Mouse (Mus musculus): ENCODE data around the gene T. TPM values are rescaled to one million over a fixed set of nuclear protein-coding genes. Genes with fewer than 3 reads are reported as not detected.

The T gene
- not detected in 2 replicates for polyA plus RNA-seq (2015; fragmentation: Nextera tagmentation; extraction: Ambion mirVana)

DNA sequence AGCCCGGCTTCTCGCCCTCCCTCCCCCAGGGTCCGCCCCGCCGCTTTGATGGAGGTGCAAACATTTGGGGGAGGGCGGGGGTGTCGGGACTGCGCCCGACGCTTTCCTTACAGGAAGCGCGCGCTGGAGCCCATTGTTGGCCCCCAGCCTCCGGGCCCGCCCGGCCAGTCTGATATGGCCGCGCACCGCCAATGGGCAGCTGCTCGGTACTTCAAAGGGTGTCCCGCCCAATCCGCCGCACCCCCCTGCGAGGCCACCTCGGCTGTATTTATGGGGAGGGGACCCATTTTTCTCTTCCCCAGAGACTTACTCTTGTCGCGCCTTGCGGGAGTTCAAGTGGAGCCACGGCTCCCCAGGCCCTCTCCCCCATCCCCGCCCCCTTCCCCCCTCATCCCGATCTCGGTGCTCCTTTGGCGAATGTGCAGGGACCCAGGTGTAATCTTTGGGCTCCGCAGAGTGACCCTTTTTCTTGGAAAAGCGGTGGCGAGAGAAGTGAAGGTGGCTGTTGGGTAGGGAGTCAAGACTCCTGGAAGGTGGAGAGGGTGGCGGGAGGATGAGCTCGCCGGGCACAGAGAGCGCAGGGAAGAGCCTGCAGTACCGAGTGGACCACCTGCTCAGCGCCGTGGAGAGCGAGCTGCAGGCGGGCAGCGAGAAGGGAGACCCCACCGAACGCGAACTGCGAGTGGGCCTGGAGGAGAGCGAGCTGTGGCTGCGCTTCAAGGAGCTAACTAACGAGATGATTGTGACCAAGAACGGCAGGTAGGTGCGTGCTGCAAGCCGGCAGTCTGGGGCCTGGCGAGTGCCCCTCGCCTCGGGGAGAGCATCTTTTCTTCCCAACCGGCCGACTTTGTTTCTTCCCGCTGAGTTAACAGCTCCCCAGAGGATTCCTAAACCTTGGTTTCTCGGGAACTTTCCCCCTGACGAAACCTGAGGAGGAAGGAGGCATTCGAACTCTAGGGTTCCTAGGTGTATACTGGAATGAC is at the start of gene T:
Gene T, plus strand, starts transcription at position 446 of the 983 bp plus-strand sequence.
- no peak for TF ChIP-seq CTCF (IDR thresholded peaks at IDR 0.05)
- H3K36me3 ChIP-seq (ENCODE audit: insufficient read depth, low read length), result no peaks in the 10 kb centered on the region
- H3K4me2 ChIP-seq (replicated peaks; ENCODE audit: low read depth, low read length), result 0 out of 2 replicates have a peak within 1 kb of the TSS, but pooled peaks have one; percentile 11
- no peak within 1 kb of the TSS for H3K9ac ChIP-seq (replicated peaks; ENCODE audit: low read depth)
- ATAC-seq (no peak), DNase-seq (ENCODE audit: low spot score) (no peak)
- peaks cover 60% of the 10 kb centered on the region for H3K27me3 ChIP-seq (replicated peaks; ENCODE audit: insufficient read depth, low read length)
- H3K9me3 ChIP-seq (ENCODE audit: low read length), result no peaks in the 10 kb centered on the region
- WGBS, result 1% methylated on average over 62 of the region's 65 CpGs
- no peak within 1 kb of the TSS for H3K27ac ChIP-seq (ENCODE audit: low read length)
- peak within 1 kb of the TSS; percentile 5; the same call in 1 of the 2 replicates for H3K4me3 ChIP-seq (ENCODE audit: low read depth, low read length)
- H3K4me1 ChIP-seq (ENCODE audit: insufficient read depth, low read depth, low read length), result no peaks in the 10 kb centered on the region

GRCm38 (mm10) chr17:8385441-8385840 is 48.8 kb upstream of the T start:
- H3K4me2 ChIP-seq (replicated peaks; ENCODE audit: low read depth, low read length), result no peak overlapping the region
- no peak overlapping the region for H3K4me3 ChIP-seq (ENCODE audit: low read depth, low read length)
- ATAC-seq (no peak), DNase-seq (ENCODE audit: low spot score) (no peak)
- TF ChIP-seq EP300 (IDR thresholded peaks at IDR 0.05) (no peak), CTCF (IDR thresholded peaks at IDR 0.05) (no peak)
- no peaks in the 10 kb centered on the region for H3K36me3 ChIP-seq (ENCODE audit: insufficient read depth, low read length)
- H3K9ac ChIP-seq (replicated peaks; ENCODE audit: low read depth), result no peak overlapping the region
- H3K27me3 ChIP-seq (replicated peaks; ENCODE audit: insufficient read depth, low read length), result peaks cover 8% of the 10 kb centered on the region
- no peak overlapping the region for H3K27ac ChIP-seq (ENCODE audit: low read length)
- 87% methylated on average over 2 of the region's 2 CpGs for WGBS
- no peaks in the 10 kb centered on the region for H3K9me3 ChIP-seq (ENCODE audit: low read length)
- H3K4me1 ChIP-seq (ENCODE audit: insufficient read depth, low read depth, low read length), result no peaks in the 10 kb centered on the region

DNA sequence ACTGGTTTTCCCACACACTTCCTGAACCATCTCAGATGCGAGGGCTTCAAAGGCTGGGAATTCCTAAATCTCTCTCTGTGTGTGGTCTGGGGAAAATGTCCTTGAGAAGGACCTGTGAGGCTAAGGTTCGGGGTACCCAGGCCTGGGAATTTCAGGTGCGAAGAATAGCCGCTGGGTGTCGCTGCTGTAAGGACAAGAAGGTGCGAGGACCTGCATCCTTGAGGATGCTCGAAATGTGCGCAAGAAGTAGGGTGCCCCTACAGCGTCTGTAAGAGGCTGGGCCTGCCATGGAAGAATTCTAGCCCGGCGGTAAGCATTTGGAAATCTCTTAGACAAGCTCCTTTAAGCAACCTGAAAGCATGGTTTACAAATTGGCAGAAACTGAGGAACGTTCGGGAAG is 45.8 kb upstream of the T start:
- WGBS, result 2% methylated on average over 13 of the region's 13 CpGs
- no peak for ATAC-seq
- no peak for DNase-seq (ENCODE audit: low spot score)
- Histone ChIP-seq H3K4me2 (replicated peaks; ENCODE audit: low read depth, low read length) (no peak overlapping the region), H3K27me3 (replicated peaks; ENCODE audit: insufficient read depth, low read length) (peaks cover 8% of the 10 kb centered on the region), H3K4me3 (ENCODE audit: low read depth, low read length) (no peak overlapping the region), H3K36me3 (ENCODE audit: insufficient read depth, low read length) (no peaks in the 10 kb centered on the region), H3K9me3 (ENCODE audit: low read length) (no peaks in the 10 kb centered on the region), H3K4me1 (ENCODE audit: insufficient read depth, low read depth, low read length) (no peaks in the 10 kb centered on the region), H3K9ac (replicated peaks; ENCODE audit: low read depth) (no peak overlapping the region), H3K27ac (ENCODE audit: low read length) (no peak overlapping the region)
- peak; percentile 61 for TF ChIP-seq CTCF (IDR thresholded peaks at IDR 0.05)
- TF ChIP-seq EP300 (IDR thresholded peaks at IDR 0.05), result no peak

- TF ChIP-seq CTCF (IDR thresholded peaks at IDR 0.05) (no peak), EP300 (IDR thresholded peaks at IDR 0.05) (no peak)
- Histone ChIP-seq H3K27me3 (replicated peaks; ENCODE audit: insufficient read depth, low read length) (peaks cover 8% of the 10 kb centered on the region), H3K36me3 (ENCODE audit: insufficient read depth, low read length) (no peaks in the 10 kb centered on the region), H3K9ac (replicated peaks; ENCODE audit: low read depth) (no peak overlapping the region), H3K4me1 (ENCODE audit: insufficient read depth, low read depth, low read length) (no peaks in the 10 kb centered on the region), H3K4me3 (ENCODE audit: low read depth, low read length) (no peak overlapping the region; the same call in 1 of the 2 replicates), H3K4me2 (replicated peaks; ENCODE audit: low read depth, low read length) (no peak overlapping the region), H3K27ac (ENCODE audit: low read length) (no peak overlapping the region), H3K9me3 (ENCODE audit: low read length) (no peaks in the 10 kb centered on the region)
- no peak for DNase-seq (ENCODE audit: low spot score)
- 5% methylated on average over 28 of the region's 28 CpGs for WGBS
- ATAC-seq, result no peak
These were observed 45.0 kb upstream of the T start for GRCm38 (mm10) chr17:8388990-8389789.

GRCm38 (mm10) chr17:8389790-8390095 is 44.5 kb upstream of the T start:
- no peak overlapping the region for H3K4me2 ChIP-seq (replicated peaks; ENCODE audit: low read depth, low read length)
- peaks cover 8% of the 10 kb centered on the region for H3K27me3 ChIP-seq (replicated peaks; ENCODE audit: insufficient read depth, low read length)

DNA sequence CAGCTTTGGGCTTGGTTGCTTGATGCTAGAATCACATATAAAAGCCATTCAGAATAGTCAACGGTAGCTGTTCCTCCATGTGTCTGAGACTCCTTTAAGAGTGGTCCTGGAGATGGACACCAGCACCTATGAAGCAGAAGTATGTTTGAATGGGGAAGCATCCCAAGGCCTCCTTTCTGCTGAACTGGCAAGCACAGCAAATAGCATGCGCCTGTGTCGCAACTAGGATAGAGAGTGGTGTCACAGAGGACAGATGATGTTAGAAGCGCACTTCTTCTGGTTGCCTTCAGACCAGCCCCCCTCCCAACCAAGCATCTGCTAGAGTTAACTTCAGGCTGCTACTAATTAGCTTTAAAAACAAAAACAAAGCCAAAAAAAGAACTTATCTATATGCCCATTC is 43.7 kb upstream of the T start:
- no peak overlapping the region for H3K4me2 ChIP-seq (replicated peaks; ENCODE audit: low read depth, low read length)

More at GRCm38 (mm10) chr17:8389790-8390095, 44.5 kb upstream of the T start:
- H3K27ac ChIP-seq (ENCODE audit: low read length), result no peak overlapping the region
- no peak overlapping the region for H3K4me3 ChIP-seq (ENCODE audit: low read depth, low read length)
- H3K4me1 ChIP-seq (ENCODE audit: insufficient read depth, low read depth, low read length), result no peaks in the 10 kb centered on the region
- H3K9me3 ChIP-seq (ENCODE audit: low read length), result no peaks in the 10 kb centered on the region
- no peak for ATAC-seq
- H3K9ac ChIP-seq (replicated peaks; ENCODE audit: low read depth), result no peak overlapping the region
- 9% methylated on average over 10 of the region's 10 CpGs for WGBS
- no peak for DNase-seq (ENCODE audit: low spot score)
- no peaks in the 10 kb centered on the region for H3K36me3 ChIP-seq (ENCODE audit: insufficient read depth, low read length)
- TF ChIP-seq EP300 (IDR thresholded peaks at IDR 0.05) (no peak), CTCF (IDR thresholded peaks at IDR 0.05) (peak; percentile 19; the same call in 1 of the 2 replicates)

More for the DNA sequence above, 43.7 kb upstream of the T start:
- H3K4me3 ChIP-seq (ENCODE audit: low read depth, low read length), result no peak overlapping the region
- no peak overlapping the region for H3K27ac ChIP-seq (ENCODE audit: low read length)
- ATAC-seq (no peak), DNase-seq (ENCODE audit: low spot score) (no peak)
- no peaks in the 10 kb centered on the region for H3K9me3 ChIP-seq (ENCODE audit: low read length)
- 43% methylated on average over 4 of the region's 4 CpGs for WGBS
- H3K9ac ChIP-seq (replicated peaks; ENCODE audit: low read depth), result no peak overlapping the region
- no peaks in the 10 kb centered on the region for H3K36me3 ChIP-seq (ENCODE audit: insufficient read depth, low read length)
- H3K4me1 ChIP-seq (ENCODE audit: insufficient read depth, low read depth, low read length), result no peaks in the 10 kb centered on the region
- TF ChIP-seq EP300 (IDR thresholded peaks at IDR 0.05) (no peak), CTCF (IDR thresholded peaks at IDR 0.05) (no peak)
- H3K27me3 ChIP-seq (replicated peaks; ENCODE audit: insufficient read depth, low read length), result peaks cover 8% of the 10 kb centered on the region
